Mouse (Mus musculus): ENCODE measurements around the gene Klk13. TPM values are rescaled to one million over a fixed set of nuclear protein-coding genes. Genes with fewer than 3 reads are reported as not detected.
"Not testable (repeated sequence)": the region's sequence is repeated elsewhere in the genome, so short reads cannot be mapped to it uniquely, and the experiment has no call there.

Klk13 gene
- polyA plus RNA-seq, 1 experiment from 2014 or later = 0.12 TPM

GRCm38 (mm10) chr7:43672581-43673260 lies 39.6 kb upstream of the Klk13 start:
- Histone ChIP-seq H3K9me3 (ENCODE audit: control insufficient read depth) (no peaks in the 10 kb centered on the region), H3K9ac (ENCODE audit: low read depth, low read length) (peak overlapping the region; percentile 55), H3K4me1 (replicated peaks; ENCODE audit: control insufficient read depth, insufficient read depth, low read length) (no peaks in the 10 kb centered on the region), H3K4me3 (ENCODE audit: low read depth, low read length) (peak overlapping the region; percentile 64), H3K27me3 (replicated peaks; ENCODE audit: control insufficient read depth, insufficient read depth, low read length) (no peaks in the 10 kb centered on the region), H3K36me3 (ENCODE audit: control insufficient read depth, insufficient read depth) (peaks cover 26% of the 10 kb centered on the region), H3K4me2 (replicated peaks; ENCODE audit: low read depth) (peak overlapping the region; percentile 66), H3K27ac (ENCODE audit: low read depth, low read length) (no peak overlapping the region)
- 5% methylated on average over 10 of the region's 10 CpGs for WGBS
- no peak for TF ChIP-seq CTCF (IDR thresholded peaks at IDR 0.05; ENCODE audit: low read depth)
- ATAC-seq = no peak

GRCm38 (mm10) chr7:43675091-43675490 lies 37.3 kb upstream of the Klk13 start:
- Histone ChIP-seq H3K27me3 (replicated peaks; ENCODE audit: control insufficient read depth, insufficient read depth, low read length) (no peaks in the 10 kb centered on the region), H3K9ac (ENCODE audit: low read depth, low read length) (no peak overlapping the region), H3K4me2 (replicated peaks; ENCODE audit: low read depth) (no peak overlapping the region), H3K4me1 (replicated peaks; ENCODE audit: control insufficient read depth, insufficient read depth, low read length) (no peaks in the 10 kb centered on the region), H3K27ac (ENCODE audit: low read depth, low read length) (no peak overlapping the region), H3K4me3 (ENCODE audit: low read depth, low read length) (no peak overlapping the region), H3K36me3 (ENCODE audit: control insufficient read depth, insufficient read depth) (peaks cover 32% of the 10 kb centered on the region), H3K9me3 (ENCODE audit: control insufficient read depth) (no peaks in the 10 kb centered on the region)
- no peak for ATAC-seq
- 93% methylated on average over 32 of the region's 32 CpGs for WGBS
- TF ChIP-seq CTCF (IDR thresholded peaks at IDR 0.05; ENCODE audit: low read depth) = no peak

GRCm38 (mm10) chr7:43678517-43678916 lies 33.9 kb upstream of the Klk13 start:
- H3K9ac ChIP-seq (ENCODE audit: low read depth, low read length) = no peak overlapping the region
- no peaks in the 10 kb centered on the region for H3K27me3 ChIP-seq (replicated peaks; ENCODE audit: control insufficient read depth, insufficient read depth, low read length)
- H3K9me3 ChIP-seq (ENCODE audit: control insufficient read depth) = no peaks in the 10 kb centered on the region
- peaks cover 32% of the 10 kb centered on the region for H3K36me3 ChIP-seq (ENCODE audit: control insufficient read depth, insufficient read depth)
- peak; percentile 72 for TF ChIP-seq CTCF (IDR thresholded peaks at IDR 0.05; ENCODE audit: low read depth)
- ATAC-seq = no peak
- no peak overlapping the region for H3K27ac ChIP-seq (ENCODE audit: low read depth, low read length)
- no peak overlapping the region for H3K4me3 ChIP-seq (ENCODE audit: low read depth, low read length)
- no peak overlapping the region for H3K4me2 ChIP-seq (replicated peaks; ENCODE audit: low read depth)
- no peaks in the 10 kb centered on the region for H3K4me1 ChIP-seq (replicated peaks; ENCODE audit: control insufficient read depth, insufficient read depth, low read length)

- no peak for ATAC-seq
- no peaks in the 10 kb centered on the region for H3K4me1 ChIP-seq (replicated peaks; ENCODE audit: control insufficient read depth, insufficient read depth, low read length)
- H3K4me3 ChIP-seq (ENCODE audit: low read depth, low read length) = no peak overlapping the region
- TF ChIP-seq CTCF (IDR thresholded peaks at IDR 0.05; ENCODE audit: low read depth) = peak; percentile 87
- H3K9ac ChIP-seq (ENCODE audit: low read depth, low read length) = no peak overlapping the region
- no peak overlapping the region for H3K27ac ChIP-seq (ENCODE audit: low read depth, low read length)
- no peaks in the 10 kb centered on the region for H3K27me3 ChIP-seq (replicated peaks; ENCODE audit: control insufficient read depth, insufficient read depth, low read length)
- peaks cover 24% of the 10 kb centered on the region for H3K36me3 ChIP-seq (ENCODE audit: control insufficient read depth, insufficient read depth)
- 21% methylated on average over 5 of the region's 5 CpGs for WGBS
- H3K9me3 ChIP-seq (ENCODE audit: control insufficient read depth) = no peaks in the 10 kb centered on the region
- H3K4me2 ChIP-seq (replicated peaks; ENCODE audit: low read depth) = no peak overlapping the region
Measured at GRCm38 (mm10) chr7:43680960-43681359, 31.4 kb upstream of the Klk13 start.

- H3K36me3 ChIP-seq (ENCODE audit: control insufficient read depth, insufficient read depth); H3K9ac ChIP-seq (ENCODE audit: low read depth, low read length); H3K4me2 ChIP-seq (replicated peaks; ENCODE audit: low read depth); H3K27me3 ChIP-seq (replicated peaks; ENCODE audit: control insufficient read depth, insufficient read depth, low read length); H3K4me3 ChIP-seq (ENCODE audit: low read depth, low read length); ATAC-seq; H3K27ac ChIP-seq (ENCODE audit: low read depth, low read length); H3K9me3 ChIP-seq (ENCODE audit: control insufficient read depth); H3K4me1 ChIP-seq (replicated peaks; ENCODE audit: control insufficient read depth, insufficient read depth, low read length): not testable (repeated sequence)
- TF ChIP-seq CTCF (IDR thresholded peaks at IDR 0.05; ENCODE audit: low read depth) = peak; percentile 58
- WGBS = 27% methylated on average over 1 of the region's 1 CpGs
Measured at GRCm38 (mm10) chr7:43682511-43682910, 29.9 kb upstream of the Klk13 start.

- Histone ChIP-seq H3K36me3 (ENCODE audit: control insufficient read depth, insufficient read depth) (no peaks in the 10 kb centered on the region), H3K4me2 (replicated peaks; ENCODE audit: low read depth) (no peak overlapping the region), H3K27me3 (replicated peaks; ENCODE audit: control insufficient read depth, insufficient read depth, low read length) (no peaks in the 10 kb centered on the region), H3K4me3 (ENCODE audit: low read depth, low read length) (no peak overlapping the region), H3K9ac (ENCODE audit: low read depth, low read length) (no peak overlapping the region), H3K27ac (ENCODE audit: low read depth, low read length) (no peak overlapping the region), H3K9me3 (ENCODE audit: control insufficient read depth) (no peaks in the 10 kb centered on the region), H3K4me1 (replicated peaks; ENCODE audit: control insufficient read depth, insufficient read depth, low read length) (no peaks in the 10 kb centered on the region)
- WGBS = 43% methylated on average over 7 of the region's 7 CpGs
- no peak for TF ChIP-seq CTCF (IDR thresholded peaks at IDR 0.05; ENCODE audit: low read depth)
- ATAC-seq = no peak
Measured at GRCm38 (mm10) chr7:43685088-43685487, 27.3 kb upstream of the Klk13 start.

- TF ChIP-seq CTCF (IDR thresholded peaks at IDR 0.05; ENCODE audit: low read depth) = no peak
- no peaks in the 10 kb centered on the region for H3K4me1 ChIP-seq (replicated peaks; ENCODE audit: control insufficient read depth, insufficient read depth, low read length)
- no peaks in the 10 kb centered on the region for H3K9me3 ChIP-seq (ENCODE audit: control insufficient read depth)
- no peak for ATAC-seq
- H3K4me3 ChIP-seq (ENCODE audit: low read depth, low read length) = no peak within 1 kb of the TSS
- no peak within 1 kb of the TSS for H3K9ac ChIP-seq (ENCODE audit: low read depth, low read length)
- no peak within 1 kb of the TSS for H3K4me2 ChIP-seq (replicated peaks; ENCODE audit: low read depth)
- H3K27ac ChIP-seq (ENCODE audit: low read depth, low read length) = no peak within 1 kb of the TSS
- H3K36me3 ChIP-seq (ENCODE audit: control insufficient read depth, insufficient read depth) = no peaks in the 10 kb centered on the region
- H3K27me3 ChIP-seq (replicated peaks; ENCODE audit: control insufficient read depth, insufficient read depth, low read length) = no peaks in the 10 kb centered on the region
Measured at GRCm38 (mm10) chr7:43690118-43690517, 22.2 kb upstream of the Klk13 start, which contains the start of gene Klk14. Klk14 (plus strand) TSS chr7:43690418.
